Mouse (Mus musculus): ENCODE measurements around the gene Zfp940. TPM values are rescaled to one million over a fixed set of nuclear protein-coding genes. Genes with fewer than 3 reads are reported as not detected.

The Zfp940 gene
- total and polyA plus RNA-seq, 3 experiments = 10.9 to 16.5 (median 13.3) TPM

- Histone ChIP-seq H3K27ac (ENCODE audit: insufficient read depth, low read depth) (no peak within 1 kb of the TSS), H3K4me1 (ENCODE audit: control insufficient read depth in 1 of 2, insufficient read depth in 2 of 2) (peaks cover 0 to 10% of the 10 kb centered on the region in 2 experiments; a peak in 2 of 4 replicates), H3K4me3 (replicated peaks in 1 of 3; ENCODE audit: low read depth in 2 of 3, low read length in 2 of 3, poor library complexity in 1 of 3) (peak within 1 kb of the TSS; percentile 66 to 90 (median 68)), H3K9ac (ENCODE audit: insufficient read depth, low read depth) (peak within 1 kb of the TSS; percentile 89), H3K79me2 (replicated peaks; ENCODE audit: control insufficient read depth, extremely low read depth, insufficient read depth, poor library complexity, severe bottlenecking) (no peaks in the 10 kb centered on the region), H3K9me3 (replicated peaks; ENCODE audit: low read length) (peaks cover 2% of the 10 kb centered on the region), H3K4me2 (ENCODE audit: insufficient read depth, low read depth, poor library complexity, severe bottlenecking) (peak within 1 kb of the TSS; percentile 98), H3K36me3 (replicated peaks in 1 of 2; ENCODE audit: control insufficient read depth in 1 of 2, insufficient read depth in 1 of 2, low read length in 1 of 2) (peaks cover 0 to 10% of the 10 kb centered on the region in 2 experiments), H3K27me3 (replicated peaks) (no peaks in the 10 kb centered on the region)
- in situ Hi-C loops (cut with MboI; ENCODE audit: low pct_ligation_motif_present, low pct_unique_long_range_greater_than_20kb, low sequenced_read_pairs) = no loop called here
- TF ChIP-seq POLR2A (IDR thresholded peaks at IDR 0.05; ENCODE audit: low read depth, low read length) = peak; percentile 23; the same call in 1 of the 2 replicates
- TF ChIP-seq MAX (IDR thresholded peaks at IDR 0.05; ENCODE audit: low read length) = no peak
- TF ChIP-seq MAZ (IDR thresholded peaks at IDR 0.05; ENCODE audit: low read depth, low read length) = peak; percentile 48; the same call in 1 of the 2 replicates
- 0 out of 2 replicates have a peak, but pooled peaks have one; percentile 32 for TF ChIP-seq NELFE (IDR thresholded peaks at IDR 0.05; ENCODE audit: low read depth, low read length)
- peak; percentile 96 for TF ChIP-seq NRF1 (IDR thresholded peaks at IDR 0.05; ENCODE audit: low read depth, low read length)
- peak; percentile 80; the same call in 1 of the 2 replicates for TF ChIP-seq UBTF (IDR thresholded peaks at IDR 0.05; ENCODE audit: low read depth, low read length)
- peak; percentile 53; the same call in 1 of the 2 replicates for TF ChIP-seq BHLHE40 (IDR thresholded peaks at IDR 0.05; ENCODE audit: low read depth, low read length)
- no peak for TF ChIP-seq MEF2A (IDR thresholded peaks at IDR 0.05; ENCODE audit: borderline replicate concordance, low read depth, low read length)
- dilution Hi-C loops (cut with MboI; ENCODE audit: extremely low pct_ligation_motif_present, extremely low pct_unique_long_range_greater_than_20kb, low sequenced_read_pairs) = no loop called here
- DNase-seq (ENCODE audit: extremely low read depth) = peak; percentile 79
Measured at GRCm38 (mm10) chr7:29783871-29784551, 69.5 kb downstream of the Zfp940 start, which contains the start of gene Zfp30. Gene Zfp30 (plus strand): TSS chr7:29783998.

Other genes with a start within 250 kb of the Zfp940 start
- 0.04 TPM in 1 of 2 replicates, not detected in the other for gene Catsperg2, start 126.6 kb downstream of the Zfp940 start, total RNA-seq (2012; rRNA removed)
- gene Catsperg2, start 126.6 kb downstream of the Zfp940 start, total RNA-seq (2014; rRNA removed) = not detected in 2 replicates
- gene Catsperg2, start 126.6 kb downstream of the Zfp940 start, polyA plus RNA-seq (2012; ENCODE audit: insufficient read length, low read depth) = not detected in 2 replicates
- gene Zfp84, start 85.1 kb downstream of the Zfp940 start, total RNA-seq (2012; rRNA removed) = 9.6 and 10.4 TPM in 2 replicates
- gene Zfp84, start 85.1 kb downstream of the Zfp940 start, total RNA-seq (2014; rRNA removed) = 8.5 and 9.2 TPM in 2 replicates
- 7.7 and 7.9 TPM in 2 replicates for gene Zfp84, start 85.1 kb downstream of the Zfp940 start, polyA plus RNA-seq (2012; ENCODE audit: insufficient read length, low read depth)
- 0.50 and 0.76 TPM in 2 replicates for gene Zfp30, start 69.7 kb downstream of the Zfp940 start, total RNA-seq (2012; rRNA removed)
- 0.54 TPM in 2 replicates for gene Zfp30, start 69.7 kb downstream of the Zfp940 start, total RNA-seq (2014; rRNA removed)
- gene Zfp30, start 69.7 kb downstream of the Zfp940 start, polyA plus RNA-seq (2012; ENCODE audit: insufficient read length, low read depth) = 0.45 and 0.76 TPM in 2 replicates
- 7.6 and 7.8 TPM in 2 replicates for gene Zfp790, start 37.6 kb downstream of the Zfp940 start, total RNA-seq (2012; rRNA removed)
- 4.1 and 5.8 TPM in 2 replicates for gene Zfp790, start 37.6 kb downstream of the Zfp940 start, total RNA-seq (2014; rRNA removed)
- gene Zfp790, start 37.6 kb downstream of the Zfp940 start, polyA plus RNA-seq (2012; ENCODE audit: insufficient read length, low read depth) = 4.4 and 4.6 TPM in 2 replicates
- 2.9 and 3.3 TPM in 2 replicates for gene Zfp420, start 6.3 kb upstream of the Zfp940 start, total RNA-seq (2012; rRNA removed)
- gene Zfp420, start 6.3 kb upstream of the Zfp940 start, total RNA-seq (2014; rRNA removed) = 4.6 and 4.8 TPM in 2 replicates
- 2.5 and 2.9 TPM in 2 replicates for gene Zfp420, start 6.3 kb upstream of the Zfp940 start, polyA plus RNA-seq (2012; ENCODE audit: insufficient read length, low read depth)
- 8.4 and 9.1 TPM in 2 replicates for gene Zfp27, start 52.9 kb upstream of the Zfp940 start, total RNA-seq (2012; rRNA removed)
- gene Zfp27, start 52.9 kb upstream of the Zfp940 start, total RNA-seq (2014; rRNA removed) = 9.0 and 9.1 TPM in 2 replicates
- gene Zfp27, start 52.9 kb upstream of the Zfp940 start, polyA plus RNA-seq (2012; ENCODE audit: insufficient read length, low read depth) = 8.6 and 9.7 TPM in 2 replicates
- 3.4 and 3.5 TPM in 2 replicates for gene Zfp383, start 54.6 kb upstream of the Zfp940 start, total RNA-seq (2012; rRNA removed)
- gene Zfp383, start 54.6 kb upstream of the Zfp940 start, total RNA-seq (2014; rRNA removed) = 3.4 and 3.9 TPM in 2 replicates
- gene Zfp383, start 54.6 kb upstream of the Zfp940 start, polyA plus RNA-seq (2012; ENCODE audit: insufficient read length, low read depth) = 2.7 and 3.1 TPM in 2 replicates
- gene Zfp74, start 100.4 kb upstream of the Zfp940 start, total RNA-seq (2012; rRNA removed) = 4.3 and 4.7 TPM in 2 replicates
- gene Zfp74, start 100.4 kb upstream of the Zfp940 start, total RNA-seq (2014; rRNA removed) = 3.8 and 4.1 TPM in 2 replicates
- 6.7 and 6.9 TPM in 2 replicates for gene Zfp74, start 100.4 kb upstream of the Zfp940 start, polyA plus RNA-seq (2012; ENCODE audit: insufficient read length, low read depth)
- gene Zfp568, start 130.3 kb upstream of the Zfp940 start, total RNA-seq (2012; rRNA removed) = 10.6 and 12.9 TPM in 2 replicates
- gene Zfp568, start 130.3 kb upstream of the Zfp940 start, total RNA-seq (2014; rRNA removed) = 12.6 and 15.1 TPM in 2 replicates
- 10.8 and 11.5 TPM in 2 replicates for gene Zfp568, start 130.3 kb upstream of the Zfp940 start, polyA plus RNA-seq (2012; ENCODE audit: insufficient read length, low read depth)
- 0.34 TPM in 2 replicates for gene Zfp14, start 197.7 kb upstream of the Zfp940 start, total RNA-seq (2012; rRNA removed)
- 0.34 and 0.96 TPM in 2 replicates for gene Zfp14, start 197.7 kb upstream of the Zfp940 start, total RNA-seq (2014; rRNA removed)
- gene Zfp14, start 197.7 kb upstream of the Zfp940 start, polyA plus RNA-seq (2012; ENCODE audit: insufficient read length, low read depth) = 0.31 and 0.54 TPM in 2 replicates
- 6.9 and 7.0 TPM in 2 replicates for gene Zfp82, start 219.2 kb upstream of the Zfp940 start, total RNA-seq (2012; rRNA removed)
- gene Zfp82, start 219.2 kb upstream of the Zfp940 start, total RNA-seq (2014; rRNA removed) = 7.1 TPM in 2 replicates
- 4.5 and 4.9 TPM in 2 replicates for gene Zfp82, start 219.2 kb upstream of the Zfp940 start, polyA plus RNA-seq (2012; ENCODE audit: insufficient read length, low read depth)
- 0.50 TPM in 1 of 2 replicates, not detected in the other for gene Gm26920, start 236.7 kb upstream of the Zfp940 start, total RNA-seq (2012; rRNA removed)
- not detected in 2 replicates for gene Gm26920, start 236.7 kb upstream of the Zfp940 start, total RNA-seq (2014; rRNA removed)
- gene Gm26920, start 236.7 kb upstream of the Zfp940 start, polyA plus RNA-seq (2012; ENCODE audit: insufficient read length, low read depth) = 1.1 TPM in 1 of 2 replicates, not detected in the other
- gene Zfp566, start 236.9 kb upstream of the Zfp940 start, total RNA-seq (2012; rRNA removed) = 5.5 and 6.5 TPM in 2 replicates
- 3.5 and 4.9 TPM in 2 replicates for gene Zfp566, start 236.9 kb upstream of the Zfp940 start, total RNA-seq (2014; rRNA removed)
- gene Zfp566, start 236.9 kb upstream of the Zfp940 start, polyA plus RNA-seq (2012; ENCODE audit: insufficient read length, low read depth) = 9.1 TPM in 2 replicates
- gene Zfp260, start 241.1 kb upstream of the Zfp940 start, total RNA-seq (2012; rRNA removed) = 11.1 and 11.4 TPM in 2 replicates
- 18.1 and 19.6 TPM in 2 replicates for gene Zfp260, start 241.1 kb upstream of the Zfp940 start, total RNA-seq (2014; rRNA removed)
- 11.5 and 13.7 TPM in 2 replicates for gene Zfp260, start 241.1 kb upstream of the Zfp940 start, polyA plus RNA-seq (2012; ENCODE audit: insufficient read length, low read depth)